Mouse (Mus musculus): ENCODE measurements around the gene Tmem119. TPM values are rescaled to one million over a fixed set of nuclear protein-coding genes. Genes with fewer than 3 reads are reported as not detected.

Tmem119 gene
- polyA plus RNA-seq, 1 experiment from 2014 or later, result 15.8 TPM

DNA sequence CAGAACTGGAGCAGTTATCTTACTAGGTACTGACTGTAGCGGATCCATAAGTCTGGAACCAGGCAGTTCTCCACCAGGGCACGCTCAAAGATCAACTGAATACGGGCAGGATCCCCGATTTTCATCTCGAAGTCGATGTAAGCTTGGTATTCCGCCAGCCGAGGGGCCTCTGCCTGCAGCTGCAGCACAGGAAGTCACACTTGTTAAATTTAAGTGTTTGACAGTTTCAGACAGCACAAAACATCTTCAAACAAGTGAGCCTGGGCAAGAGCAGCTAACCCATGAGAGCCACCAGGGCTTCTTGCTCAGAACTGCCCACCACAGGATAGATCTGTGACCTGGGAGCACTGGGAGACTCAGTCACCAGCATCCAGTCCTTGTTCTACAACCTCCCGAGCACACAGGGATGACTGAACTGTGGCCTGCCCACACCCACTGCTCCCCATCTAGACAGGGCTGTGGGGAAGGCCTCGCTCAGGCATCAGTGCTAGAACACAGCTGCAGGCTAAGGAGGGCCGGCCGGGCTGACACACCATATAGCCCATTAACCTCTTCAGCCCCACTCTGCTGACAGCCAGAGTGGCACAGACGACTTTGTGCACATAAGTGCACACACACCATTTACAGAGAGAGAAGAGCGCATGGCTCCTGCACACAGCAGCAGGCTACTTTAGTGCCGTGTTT lies 44.8 kb downstream of the Tmem119 start:
- H3K4me1 ChIP-seq, result no peaks in the 10 kb centered on the region
- 85% methylated on average over 15 of the region's 15 CpGs for WGBS
- no peak overlapping the region for H3K27ac ChIP-seq (replicated peaks)
- H3K4me2 ChIP-seq, result no peak overlapping the region
- no peak overlapping the region for H3K4me3 ChIP-seq
- no peak overlapping the region for H3K9ac ChIP-seq
- H3K36me3 ChIP-seq, result peaks cover 100% of the 10 kb centered on the region
- H3K27me3 ChIP-seq (replicated peaks), result no peaks in the 10 kb centered on the region
- H3K9me3 ChIP-seq, result no peaks in the 10 kb centered on the region
- ATAC-seq (ENCODE audit: extremely low read depth, insufficient number of reproducible peaks, low FRiP score, low TSS enrichment), result no peak

DNA sequence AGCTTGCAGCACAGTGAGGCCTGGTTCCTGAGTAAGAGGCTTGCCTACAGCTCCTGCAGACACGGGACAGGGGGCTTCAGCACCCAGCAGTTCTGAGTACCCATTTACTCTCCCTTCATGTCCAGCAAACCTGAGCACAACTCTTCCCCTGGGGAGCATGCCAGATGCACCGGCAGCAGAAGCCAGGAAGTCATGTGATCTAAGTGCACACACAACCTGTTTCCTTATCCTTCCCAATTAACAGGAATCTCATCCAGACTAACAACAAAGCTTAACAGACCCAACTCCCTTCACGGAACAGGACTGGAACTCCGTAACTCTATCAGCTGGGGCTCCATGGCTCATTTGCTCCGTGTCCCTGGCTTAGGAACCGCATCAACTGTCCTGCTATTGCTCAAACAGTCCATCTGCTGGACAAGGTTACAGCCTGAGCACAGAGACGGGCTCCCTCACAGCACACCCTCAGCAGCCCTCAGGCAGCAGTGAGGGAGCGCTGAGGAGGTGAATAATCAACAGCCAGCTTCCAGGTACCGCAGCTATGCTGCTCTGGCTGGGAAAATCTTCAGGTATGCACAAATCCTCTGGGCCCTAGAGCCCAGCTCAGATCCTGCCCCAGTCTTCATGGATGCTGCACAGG lies 48.7 kb downstream of the Tmem119 start:
- ATAC-seq (ENCODE audit: extremely low read depth, insufficient number of reproducible peaks, low FRiP score, low TSS enrichment), result no peak
- Histone ChIP-seq H3K4me3 (no peak overlapping the region), H3K9me3 (no peaks in the 10 kb centered on the region), H3K27ac (replicated peaks) (no peak overlapping the region), H3K36me3 (peaks cover 100% of the 10 kb centered on the region), H3K9ac (no peak overlapping the region), H3K4me1 (no peaks in the 10 kb centered on the region), H3K27me3 (replicated peaks) (no peaks in the 10 kb centered on the region), H3K4me2 (no peak overlapping the region)
- 83% methylated on average over 9 of the region's 9 CpGs for WGBS

DNA sequence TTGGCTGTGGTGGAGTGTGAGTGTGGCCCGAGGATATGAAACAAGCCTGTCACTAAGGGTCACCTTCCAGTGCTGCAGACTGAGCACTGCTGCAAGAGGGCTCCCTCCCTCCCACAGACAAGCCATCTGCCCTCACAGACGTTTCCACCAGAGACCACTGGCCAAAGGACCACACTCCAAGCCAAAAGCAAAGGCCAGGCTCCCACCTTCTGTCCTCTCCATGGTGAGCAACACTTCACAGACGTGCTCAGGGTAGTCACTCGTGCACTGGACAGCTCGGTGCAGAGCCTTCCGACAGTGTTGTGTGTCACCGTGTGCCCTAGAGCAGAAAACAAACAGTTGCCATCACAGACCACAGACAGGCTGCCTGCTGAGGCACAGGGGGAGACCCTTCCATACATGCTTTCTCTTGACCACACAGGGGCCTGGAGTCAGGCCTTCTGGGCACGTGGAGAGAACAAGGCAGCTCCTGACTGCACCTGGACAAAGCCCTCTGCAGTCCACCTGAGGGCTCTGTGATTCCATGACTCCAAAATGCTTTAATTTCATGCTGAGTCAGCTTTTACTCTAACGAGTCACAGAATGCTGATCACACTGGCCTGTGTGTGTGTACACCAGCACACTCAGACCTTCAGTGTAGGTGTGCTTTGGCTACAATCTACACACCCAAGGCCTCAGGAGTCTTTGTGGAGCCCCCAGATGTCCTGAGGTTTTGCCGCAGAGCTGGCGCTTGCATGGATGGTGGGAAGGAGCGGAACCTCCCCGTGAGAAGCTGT lies 51.6 kb downstream of the Tmem119 start:
- 91% methylated on average over 13 of the region's 13 CpGs for WGBS
- Histone ChIP-seq H3K27me3 (replicated peaks) (no peaks in the 10 kb centered on the region), H3K4me1 (no peaks in the 10 kb centered on the region), H3K4me3 (no peak overlapping the region), H3K4me2 (no peak overlapping the region), H3K9me3 (no peaks in the 10 kb centered on the region), H3K36me3 (peaks cover 100% of the 10 kb centered on the region), H3K27ac (replicated peaks) (no peak overlapping the region), H3K9ac (no peak overlapping the region)
- no peak for ATAC-seq (ENCODE audit: extremely low read depth, insufficient number of reproducible peaks, low FRiP score, low TSS enrichment)

DNA sequence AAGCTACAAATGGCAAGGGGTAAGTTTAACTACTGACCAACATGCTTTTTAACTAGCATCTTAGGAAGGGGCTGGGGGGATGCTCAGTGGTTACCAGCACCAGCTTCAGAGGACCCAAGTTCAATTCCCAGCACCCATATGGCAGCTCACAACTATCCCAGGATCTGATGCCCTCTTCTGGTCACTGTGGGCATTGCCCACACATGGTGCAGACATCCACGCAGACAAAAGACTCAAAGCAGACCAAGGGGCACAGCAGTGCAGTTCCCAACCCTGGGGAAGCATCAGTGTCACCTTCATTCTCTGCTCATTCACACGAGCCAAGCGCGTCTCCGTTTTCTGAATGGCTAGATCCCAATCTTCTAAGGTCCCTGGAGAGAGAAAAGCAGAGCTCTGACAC lies 52.7 kb downstream of the Tmem119 start:
- H3K36me3 ChIP-seq, result peaks cover 100% of the 10 kb centered on the region
- H3K4me1 ChIP-seq, result no peaks in the 10 kb centered on the region
- no peak overlapping the region for H3K4me2 ChIP-seq
- 97% methylated on average over 5 of the region's 5 CpGs for WGBS
- H3K27ac ChIP-seq (replicated peaks), result no peak overlapping the region
- H3K4me3 ChIP-seq, result no peak overlapping the region
- no peaks in the 10 kb centered on the region for H3K27me3 ChIP-seq (replicated peaks)
- no peak for ATAC-seq (ENCODE audit: extremely low read depth, insufficient number of reproducible peaks, low FRiP score, low TSS enrichment)
- no peaks in the 10 kb centered on the region for H3K9me3 ChIP-seq
- H3K9ac ChIP-seq, result no peak overlapping the region

Other genes with a start within 250 kb of the Tmem119 start
- gene Cmklr1, start 150.1 kb downstream of the Tmem119 start, polyA plus RNA-seq (2015; fragmentation: Nextera tagmentation; extraction: Ambion mirVana), result 1.8 and 2.8 TPM in 2 replicates
- gene 1700069L16Rik, start 75.7 kb downstream of the Tmem119 start, polyA plus RNA-seq (2015; fragmentation: Nextera tagmentation; extraction: Ambion mirVana), result not detected in 2 replicates
- 5.0 TPM in 2 replicates for gene Ficd, start 64.7 kb downstream of the Tmem119 start, polyA plus RNA-seq (2015; fragmentation: Nextera tagmentation; extraction: Ambion mirVana)
- gene Sart3, start 28.0 kb downstream of the Tmem119 start, polyA plus RNA-seq (2015; fragmentation: Nextera tagmentation; extraction: Ambion mirVana), result 32.0 and 34.5 TPM in 2 replicates
- 99.6 and 102 TPM in 2 replicates for gene Iscu, start 27.8 kb downstream of the Tmem119 start, polyA plus RNA-seq (2015; fragmentation: Nextera tagmentation; extraction: Ambion mirVana)
- gene Selplg, start 32.1 kb upstream of the Tmem119 start, polyA plus RNA-seq (2015; fragmentation: Nextera tagmentation; extraction: Ambion mirVana), result 1.2 and 1.3 TPM in 2 replicates
- gene Coro1c, start 108.2 kb upstream of the Tmem119 start, polyA plus RNA-seq (2015; fragmentation: Nextera tagmentation; extraction: Ambion mirVana), result 95.4 and 99.4 TPM in 2 replicates
- gene Ssh1, start 193.4 kb upstream of the Tmem119 start, polyA plus RNA-seq (2015; fragmentation: Nextera tagmentation; extraction: Ambion mirVana), result 12.4 and 13.5 TPM in 2 replicates
- gene Dao, start 203.2 kb upstream of the Tmem119 start, polyA plus RNA-seq (2015; fragmentation: Nextera tagmentation; extraction: Ambion mirVana), result not detected in 2 replicates